Mouse (Mus musculus): ENCODE measurements around the gene Gphn.
"Not testable (repeated sequence)": the region's sequence is repeated elsewhere in the genome, so short reads cannot be mapped to it uniquely, and the experiment has no call there.

The Gphn gene

DNA sequence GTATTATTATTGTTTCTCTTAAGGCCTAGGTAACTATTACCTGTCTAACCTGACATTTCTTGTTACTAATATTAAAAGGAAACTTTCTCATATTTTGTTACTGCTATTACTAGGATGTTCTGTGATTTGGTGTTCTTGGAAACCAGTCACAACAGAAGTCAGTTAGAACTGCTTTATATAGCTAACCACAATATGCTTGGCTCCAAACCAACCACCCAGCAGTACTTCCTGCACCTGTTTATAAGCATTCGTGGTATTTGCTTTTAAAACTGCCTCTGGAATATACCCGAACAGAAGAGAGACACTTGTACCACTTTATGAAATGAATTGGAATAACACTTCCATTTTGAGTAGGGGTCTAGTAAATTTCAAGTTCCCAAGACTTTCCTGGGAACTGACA lies 130.3 kb downstream of the Gphn start:
- in situ Hi-C loops (cut with MboI) = no loop called here

DNA sequence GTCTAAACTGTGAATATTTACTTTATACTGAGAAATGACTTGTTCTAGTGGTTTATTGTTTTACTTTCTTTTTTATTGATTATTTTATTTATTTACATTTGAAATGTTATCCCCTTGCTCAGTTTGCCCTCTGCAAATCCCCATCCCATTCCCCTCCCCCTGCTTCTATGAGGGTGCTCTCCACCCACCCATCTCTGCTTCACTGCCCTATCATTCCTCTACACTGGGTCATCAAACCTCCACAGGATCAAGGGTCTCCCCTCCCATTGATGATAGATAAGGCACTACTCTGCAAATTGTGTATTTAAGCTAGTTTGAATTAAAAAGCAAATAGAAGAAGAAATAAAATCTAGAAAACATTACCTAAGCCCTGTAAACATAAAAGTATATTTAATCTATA lies 163.1 kb downstream of the Gphn start:
- in situ Hi-C loops (cut with MboI) = no loop called here

GRCm38 (mm10) chr12:78395297-78395696 lies 169.1 kb downstream of the Gphn start:
- in situ Hi-C loops (cut with MboI) = no loop called here

DNA sequence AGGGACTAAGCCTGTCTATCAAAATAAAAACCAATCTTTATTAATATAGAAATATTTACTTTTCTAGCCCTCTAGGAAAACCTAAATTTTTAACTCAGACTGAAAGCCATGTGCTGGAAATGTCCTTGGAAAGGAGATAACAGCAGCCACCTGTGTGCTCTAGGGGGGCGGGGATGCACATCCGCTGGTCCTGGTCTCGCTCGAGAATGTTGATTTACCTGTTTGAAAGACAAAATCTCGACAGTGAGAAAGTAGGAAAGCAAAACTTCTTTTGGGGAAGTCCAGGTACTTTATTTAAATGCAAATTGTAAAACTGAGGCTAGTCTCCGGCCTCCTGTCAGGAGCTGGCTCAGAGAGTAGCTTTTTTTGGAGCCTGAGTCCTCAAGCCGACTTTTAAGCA lies 181.3 kb downstream of the Gphn start:
- in situ Hi-C loops (cut with MboI) = not testable (repeated sequence)

GRCm38 (mm10) chr12:78522176-78522575 lies 296.0 kb downstream of the Gphn start:
- in situ Hi-C loops (cut with MboI) = no loop called here

DNA sequence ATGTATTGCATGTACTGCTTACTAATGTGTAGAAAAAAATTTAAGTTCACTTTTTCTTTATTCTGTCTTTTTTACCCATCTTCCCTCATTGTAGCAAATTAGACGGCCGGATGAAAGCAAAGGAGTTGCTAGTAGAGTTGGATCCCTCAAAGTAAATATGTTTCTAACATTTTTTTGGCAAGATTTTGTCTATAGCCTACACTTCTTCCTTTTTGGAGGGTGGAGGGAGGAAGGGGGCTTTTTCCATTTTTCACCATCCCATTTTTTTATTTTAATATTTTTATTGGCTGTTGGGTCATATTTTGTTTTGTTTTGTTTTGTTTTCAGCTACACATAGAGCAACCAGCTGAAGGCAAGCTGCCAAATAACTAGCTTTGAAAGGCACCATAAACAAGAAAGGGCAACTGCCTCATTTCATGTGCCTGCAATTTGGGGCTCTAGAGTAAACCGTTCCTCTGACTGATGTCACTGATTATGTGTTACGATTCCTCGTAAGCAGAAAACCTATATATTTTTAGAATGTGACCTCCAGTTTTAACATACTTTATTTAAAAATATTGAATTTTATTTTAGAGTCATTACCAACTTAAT lies 296.7 kb downstream of the Gphn start:
- in situ Hi-C loops (cut with MboI) = no loop called here

- in situ Hi-C loops (cut with MboI) = not testable (repeated sequence)
These were observed 311.4 kb downstream of the Gphn start for GRCm38 (mm10) chr12:78537590-78537989.

DNA sequence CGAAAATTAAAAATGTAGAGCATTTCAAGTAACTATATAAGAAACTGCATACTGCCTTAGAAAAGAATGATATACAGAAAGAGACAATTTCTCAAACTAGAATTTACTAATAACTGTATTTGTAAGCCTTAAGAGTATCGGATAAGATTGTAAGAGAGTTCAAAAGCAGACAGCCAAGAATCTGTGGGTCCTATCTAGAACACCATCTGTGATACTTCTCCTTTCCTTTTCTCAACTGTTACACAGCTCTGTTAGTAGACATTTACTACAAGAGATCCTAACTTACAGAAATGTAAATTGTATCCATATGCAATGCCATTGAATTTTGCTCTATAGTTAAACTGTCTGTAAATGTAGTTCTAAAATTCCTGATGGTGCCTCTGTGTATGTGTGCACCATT lies 324.7 kb downstream of the Gphn start:
- in situ Hi-C loops (cut with MboI) = no loop called here

- in situ Hi-C loops (cut with MboI) = no loop called here
These were observed 405.6 kb downstream of the Gphn start for GRCm38 (mm10) chr12:78631816-78632215.

DNA sequence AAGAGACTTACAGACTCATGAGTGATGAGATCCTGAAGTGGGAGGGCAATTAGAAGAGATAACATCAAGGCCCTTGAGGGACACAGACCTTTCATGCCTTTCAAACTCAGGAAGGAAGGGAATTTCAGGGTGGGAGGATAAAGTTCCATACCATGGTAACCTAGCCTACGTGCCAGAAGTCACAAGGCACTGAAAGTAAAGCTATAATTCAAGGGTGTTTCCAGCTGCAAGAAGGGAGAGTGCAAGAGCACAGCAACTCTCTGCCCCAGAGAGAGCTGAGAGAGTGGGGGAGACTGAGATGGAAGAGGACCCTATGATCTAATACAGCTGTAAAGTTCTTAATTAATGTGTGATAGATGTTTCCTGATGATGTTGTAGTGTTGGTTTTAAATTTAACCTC lies 413.3 kb downstream of the Gphn start:
- in situ Hi-C loops (cut with MboI) = no loop called here

DNA sequence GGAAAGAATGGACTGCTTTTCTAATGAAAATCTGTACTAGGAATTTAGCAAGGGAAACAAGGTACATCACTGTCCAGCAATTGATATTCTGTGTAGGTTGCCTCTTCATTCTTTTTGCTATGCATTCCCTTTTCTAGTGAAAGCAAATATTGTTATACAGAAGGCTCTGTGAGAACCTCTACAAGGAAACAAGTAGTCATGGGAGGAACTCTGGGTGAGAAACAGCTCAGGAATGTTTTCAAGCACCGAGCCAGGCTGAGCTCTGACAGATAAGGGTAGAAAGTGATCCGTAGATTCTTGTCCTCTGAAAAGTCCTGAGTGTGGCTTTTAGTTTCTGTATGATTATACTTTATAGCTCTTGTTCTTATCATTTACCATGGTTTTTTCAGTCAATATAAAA lies 413.9 kb downstream of the Gphn start:
- in situ Hi-C loops (cut with MboI) = no loop called here

DNA sequence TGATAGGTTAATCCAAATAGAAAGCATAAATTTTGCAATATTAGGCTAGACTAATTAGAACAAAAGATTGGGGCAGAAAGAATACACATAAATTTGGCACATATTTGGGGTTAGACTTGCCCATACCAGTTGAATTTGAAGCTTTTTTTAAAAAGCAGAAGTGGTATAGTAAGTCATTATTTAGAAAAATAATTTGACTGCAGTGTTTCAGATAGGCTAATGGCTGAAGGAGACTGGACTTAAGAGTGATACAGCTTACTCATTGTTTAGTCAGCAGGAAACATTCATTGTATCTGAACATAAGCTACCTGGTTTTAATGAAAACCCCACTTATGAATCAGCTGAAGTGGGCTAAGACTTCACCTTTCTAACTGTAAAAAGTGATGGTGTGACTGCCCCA lies 415.0 kb downstream of the Gphn start:
- in situ Hi-C loops (cut with MboI) = no loop called here

- in situ Hi-C loops (cut with MboI) = no loop called here
These were observed 417.5 kb downstream of the Gphn start for GRCm38 (mm10) chr12:78643691-78644090.

GRCm38 (mm10) chr12:78645282-78645681 lies 419.1 kb downstream of the Gphn start:
- in situ Hi-C loops (cut with MboI) = no loop called here

DNA sequence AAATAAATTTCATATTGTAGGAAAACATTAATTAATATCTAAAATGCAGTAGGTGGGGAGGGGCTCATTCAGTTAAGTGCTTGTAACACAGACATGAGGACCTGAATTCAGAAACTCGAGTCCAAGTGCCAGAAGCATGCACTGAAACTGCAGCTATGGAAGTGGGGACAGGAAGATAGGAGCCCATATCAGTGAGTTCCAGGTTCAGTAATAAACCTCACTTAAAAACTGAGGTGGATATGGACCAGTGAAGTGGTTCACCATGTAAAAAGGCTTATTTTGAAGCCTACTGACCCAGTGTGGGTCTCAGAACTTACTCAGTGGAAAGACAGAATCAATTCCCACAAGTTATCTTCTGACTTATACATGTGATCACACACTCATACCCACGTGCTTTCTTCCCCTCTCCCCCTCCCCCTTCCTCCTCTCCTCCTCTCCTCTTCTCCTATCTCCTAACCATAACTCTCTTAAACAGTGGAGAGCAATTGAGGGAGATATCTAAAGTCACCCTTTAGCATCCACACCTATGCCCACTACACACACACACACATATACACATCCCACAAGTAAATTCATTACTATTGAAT lies 433.6 kb downstream of the Gphn start:
- in situ Hi-C loops (cut with MboI) = no loop called here

GRCm38 (mm10) chr12:78678101-78678806 lies 452.1 kb downstream of the Gphn start:
- in situ Hi-C loops (cut with MboI) = no loop called here

DNA sequence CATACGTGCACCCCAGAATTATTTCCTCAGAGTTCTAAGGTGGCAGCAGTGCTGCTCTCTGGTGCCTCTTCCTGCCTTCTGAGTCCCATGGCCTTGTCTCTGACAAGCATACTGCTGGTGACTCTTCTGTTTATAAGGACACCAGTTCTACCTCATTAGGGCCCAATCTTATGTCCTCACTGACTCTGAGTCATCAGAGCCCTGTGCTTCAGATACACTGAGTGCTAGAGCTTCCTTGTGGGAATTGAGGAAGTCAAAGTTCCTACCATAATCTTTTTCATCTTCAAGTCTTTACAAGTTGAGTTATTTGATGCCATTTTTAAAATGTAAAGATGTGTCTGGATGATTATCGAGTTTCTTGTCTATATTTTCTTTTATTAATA lies 452.6 kb downstream of the Gphn start:
- in situ Hi-C loops (cut with MboI) = no loop called here

DNA sequence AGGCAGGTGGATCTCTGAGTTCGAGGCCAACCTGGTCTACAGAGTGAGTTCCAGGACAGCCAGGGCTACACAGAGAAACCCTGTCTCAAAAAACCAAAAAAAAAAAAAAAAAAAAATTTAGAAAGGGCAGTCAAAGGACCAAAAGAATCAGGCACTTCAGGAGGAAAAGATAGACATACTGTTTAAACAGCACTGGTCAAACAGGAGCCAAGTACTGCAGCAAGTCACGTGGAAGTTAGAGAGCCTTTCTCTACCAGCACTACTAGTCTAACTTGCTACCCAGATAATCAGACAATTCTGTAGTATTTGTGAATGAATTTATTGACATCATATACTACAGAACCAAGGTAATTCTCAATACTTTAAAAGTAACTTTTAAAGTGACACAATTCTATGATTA lies 454.9 kb downstream of the Gphn start:
- in situ Hi-C loops (cut with MboI) = no loop called here

DNA sequence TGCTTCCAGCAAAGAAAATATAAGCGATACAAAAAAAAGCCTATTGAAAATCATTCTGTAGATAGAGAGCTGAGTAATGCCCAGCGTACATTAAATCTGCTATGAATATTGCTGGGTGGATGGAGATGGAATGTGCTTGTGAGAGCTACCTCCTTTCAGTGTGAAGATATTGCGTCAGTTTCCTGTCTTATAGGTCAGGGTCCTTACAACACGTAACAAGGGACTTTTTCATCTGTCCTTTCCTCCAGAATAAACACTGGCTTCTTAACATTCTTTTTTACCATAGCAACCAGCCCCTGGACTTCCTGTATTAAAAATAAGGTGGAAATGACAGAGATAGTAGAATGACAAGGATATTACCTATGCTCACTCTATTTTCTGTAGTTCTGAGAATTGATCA lies 456.1 kb downstream of the Gphn start:
- in situ Hi-C loops (cut with MboI) = no loop called here

GRCm38 (mm10) chr12:78685669-78686215 lies 459.6 kb downstream of the Gphn start:
- in situ Hi-C loops (cut with MboI) = no loop called here

DNA sequence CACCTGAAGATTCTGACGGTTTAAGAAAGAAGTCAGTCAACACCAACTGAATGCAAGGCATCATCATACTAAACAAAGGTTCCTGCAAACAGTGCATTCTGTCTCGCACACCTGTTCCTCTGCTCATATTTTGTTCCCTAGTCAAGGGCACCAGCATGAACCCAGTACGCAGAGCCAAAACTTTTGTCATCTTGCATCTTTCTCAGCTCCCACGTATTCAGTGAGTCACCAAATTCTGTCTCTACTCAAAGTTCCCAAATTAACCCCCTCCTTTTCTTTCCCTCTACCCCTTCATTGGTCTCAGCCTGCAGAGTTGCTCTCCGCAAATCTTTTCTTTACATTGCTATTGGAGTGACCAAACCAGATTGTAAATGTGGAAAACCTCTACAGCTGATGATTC lies 462.7 kb downstream of the Gphn start:
- in situ Hi-C loops (cut with MboI) = no loop called here

- in situ Hi-C loops (cut with MboI) = no loop called here
These were observed 465.1 kb downstream of the Gphn start, which contains the start of gene Fam71d for GRCm38 (mm10) chr12:78691325-78691724. Fam71d (plus strand) TSS chr12:78691535.

DNA sequence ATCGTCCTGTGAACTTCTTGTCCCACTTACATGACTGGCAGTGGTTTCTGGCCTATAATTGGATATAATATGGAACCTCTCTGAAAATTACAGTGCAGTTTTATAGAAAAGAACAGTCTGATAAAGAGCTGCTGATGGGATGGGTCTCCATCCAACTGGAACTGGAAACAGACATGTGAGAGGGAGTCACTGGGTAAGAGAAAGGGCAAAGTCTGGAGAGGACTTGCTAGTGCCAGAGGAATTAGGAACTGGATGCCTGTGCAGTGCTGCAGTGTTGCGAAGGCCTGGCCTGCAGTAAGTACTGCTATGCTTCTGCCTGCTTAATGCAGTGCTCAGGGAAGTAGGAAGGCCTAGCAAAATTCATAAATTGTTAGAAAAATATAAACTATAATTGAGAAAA lies 467.1 kb downstream of the Gphn start:
- in situ Hi-C loops (cut with MboI) = no loop called here

Data from mature B cell (primary cell).